Mouse (Mus musculus) limb, embryonic 12.5 days (tissue): ENCODE results near the gene Kif19a. TPM values are rescaled to one million over a fixed set of nuclear protein-coding genes. Genes with fewer than 3 reads are reported as not detected.

Source experiments
- ATAC-seq: fragments of 200-750 bp; cut with Nextera tagmentation; 2 replicates; pipeline ENCODE4 v1.8.0; 2017; ENCODE audit warnings: low read depth, moderate TSS enrichment; ENCODE audit not compliant: insufficient number of reproducible peaks, insufficient read depth, low FRiP score, low TSS enrichment
- H3K27ac ChIP-seq: fragments of 300-500 bp; sonication (generic); 2 replicates; pipeline ENCODE4 v1.5.1; 2016; ENCODE audit warnings: mild to moderate bottlenecking, moderate library complexity
- H3K27me3 ChIP-seq: fragments of 300-500 bp; sonication (generic); 2 replicates; pipeline ENCODE4 v1.6.1; 2016; ENCODE audit warnings: mild to moderate bottlenecking, moderate library complexity
- H3K36me3 ChIP-seq: fragments of 300-500 bp; sonication (generic); 2 replicates; pipeline ENCODE4 v1.6.1; 2016; ENCODE audit warnings: mild to moderate bottlenecking, moderate library complexity
- H3K4me1 ChIP-seq: fragments of 300-500 bp; sonication (generic); replicated peaks from 2 replicates; pipeline ENCODE4 v1.6.1; 2016
- H3K4me2 ChIP-seq: fragments of 300-500 bp; sonication (generic); 2 replicates; pipeline ENCODE4 v1.6.1; 2016; ENCODE audit warnings: mild to moderate bottlenecking, moderate library complexity
- H3K4me3 ChIP-seq: fragments of 300-500 bp; sonication (generic); replicated peaks from 2 replicates; pipeline ENCODE4 v1.5.1; 2016; ENCODE audit warnings: mild to moderate bottlenecking
- H3K9ac ChIP-seq: fragments of 300-500 bp; sonication (generic); replicated peaks from 2 replicates; pipeline ENCODE4 v1.6.1; 2016; ENCODE audit warnings: mild to moderate bottlenecking, moderate library complexity
- H3K9me3 ChIP-seq: fragments of 300-500 bp; sonication (generic); 2 replicates; pipeline ENCODE4 v1.6.1; 2016; ENCODE audit warnings: mild to moderate bottlenecking, moderate library complexity
- WGBS: fragments of 180-500 bp; shearing (Covaris S2); methylation state at CpG from one replicate; pipeline ENCODE4 v1.1.7; 2016; 5-methylcytosine and 5-hydroxymethylcytosine counted together
- polyA plus RNA-seq: library from polyadenylated mRNA; unstranded; fragments of >200 nt; fragmentation: Nextera tagmentation; extraction: Ambion mirVana; gene quantifications from 2 replicates; pipeline ENCODE4 v1.2.1, GENCODE M21; 2016

Kif19a gene
- polyA plus RNA-seq, 1 experiment from 2014 or later, result not detected

DNA sequence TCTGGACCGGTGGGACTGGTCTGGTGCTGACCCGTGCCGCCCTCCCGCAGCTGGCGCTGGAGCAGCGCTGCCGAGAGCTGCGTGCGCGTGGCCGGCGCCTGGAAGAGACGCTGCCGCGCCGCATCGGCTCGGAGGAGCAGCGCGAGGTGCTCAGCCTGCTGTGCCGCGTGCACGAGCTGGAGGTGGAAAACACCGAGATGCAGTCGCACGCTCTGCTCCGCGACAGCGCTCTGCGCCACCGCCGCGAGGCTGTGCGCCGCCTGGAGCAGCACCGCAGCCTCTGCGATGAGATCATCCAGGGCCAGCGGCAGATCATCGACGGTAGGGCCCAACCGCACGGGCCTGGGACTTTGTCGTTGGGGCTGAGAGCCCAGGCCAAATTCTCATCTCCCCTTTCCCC is 21.1 kb downstream of the Kif19a start:
- H3K27me3 ChIP-seq, result peaks cover 98% of the 10 kb centered on the region
- no peaks in the 10 kb centered on the region for H3K36me3 ChIP-seq
- peak overlapping the region; percentile 34; the same call in 1 of the 2 replicates for H3K9ac ChIP-seq
- H3K4me2 ChIP-seq, result peak overlapping the region; percentile 57
- H3K4me3 ChIP-seq, result peak overlapping the region; percentile 35
- WGBS, result 2% methylated on average over 43 of the region's 43 CpGs
- peaks cover 13% of the 10 kb centered on the region for H3K4me1 ChIP-seq
- H3K9me3 ChIP-seq, result no peaks in the 10 kb centered on the region
- ATAC-seq, result no peak
- H3K27ac ChIP-seq, result no peak overlapping the region

DNA sequence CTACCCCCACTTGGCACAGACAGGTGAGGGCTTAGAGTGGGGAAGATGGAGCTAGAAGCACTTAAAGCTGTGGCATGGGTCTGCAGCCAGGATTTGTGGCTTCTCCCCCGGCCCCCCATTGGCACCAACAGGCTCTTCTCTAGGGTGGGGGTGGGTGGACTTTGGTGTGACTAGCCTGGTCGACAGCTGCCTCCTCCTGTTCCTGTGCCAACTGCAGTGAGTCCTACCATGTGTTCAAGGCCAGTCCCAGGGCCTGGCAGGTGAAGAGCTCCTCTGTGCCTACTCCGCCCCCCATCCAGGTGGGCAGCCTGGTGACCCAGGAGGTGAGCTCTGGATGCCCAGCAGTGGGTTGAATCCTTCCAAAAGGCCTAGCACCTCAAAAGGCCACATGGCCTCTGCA is 22.4 kb downstream of the Kif19a start:
- no peak for ATAC-seq
- no peak overlapping the region for H3K4me2 ChIP-seq
- no peak overlapping the region for H3K27ac ChIP-seq
- H3K9ac ChIP-seq, result no peak overlapping the region
- H3K4me1 ChIP-seq, result peaks cover 25% of the 10 kb centered on the region
- H3K36me3 ChIP-seq, result no peaks in the 10 kb centered on the region
- no peaks in the 10 kb centered on the region for H3K9me3 ChIP-seq
- 84% methylated on average over 3 of the region's 3 CpGs for WGBS
- H3K27me3 ChIP-seq, result peaks cover 98% of the 10 kb centered on the region
- H3K4me3 ChIP-seq, result no peak overlapping the region

DNA sequence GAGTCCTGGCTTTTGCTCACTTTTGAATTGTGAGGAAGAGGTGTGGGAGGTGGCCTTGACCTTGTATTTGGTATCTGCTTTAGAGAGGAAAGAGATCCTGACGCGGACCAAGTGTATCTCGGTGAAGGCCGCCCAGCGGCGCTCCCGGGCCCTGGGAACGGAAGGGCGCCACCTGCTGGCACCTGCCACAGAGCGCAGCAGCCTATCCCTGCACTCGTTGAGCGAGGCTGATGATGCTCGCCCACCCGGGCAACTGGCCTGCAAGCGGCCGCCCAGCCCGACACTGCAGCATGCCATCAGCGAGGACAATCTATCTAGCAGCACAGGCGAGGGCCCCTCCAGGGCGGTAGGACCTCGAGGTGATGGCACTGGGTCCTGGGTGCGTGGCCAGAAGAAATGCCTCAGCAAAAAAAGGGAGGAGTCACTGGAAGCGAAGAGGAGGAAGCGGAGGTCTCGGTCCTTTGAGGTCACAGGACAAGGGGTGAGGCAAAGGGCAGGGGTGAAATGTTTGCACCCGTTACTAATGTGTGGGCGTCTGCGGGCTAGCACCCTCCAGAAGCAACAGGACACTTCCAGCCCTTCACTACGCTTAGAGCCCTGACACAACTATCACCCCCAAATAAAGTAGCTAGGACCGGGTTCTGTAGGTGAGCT is 24.0 kb downstream of the Kif19a start:
- H3K4me3 ChIP-seq, result peak overlapping the region; percentile 19
- no peak overlapping the region for H3K27ac ChIP-seq
- 0 out of 2 replicates have a peak, but pooled peaks have one; percentile 9 for ATAC-seq
- peaks cover 100% of the 10 kb centered on the region for H3K27me3 ChIP-seq
- H3K4me1 ChIP-seq, result peaks cover 25% of the 10 kb centered on the region
- WGBS, result 10% methylated on average over 30 of the region's 30 CpGs
- no peak overlapping the region for H3K9ac ChIP-seq
- H3K9me3 ChIP-seq, result no peaks in the 10 kb centered on the region
- peak overlapping the region; percentile 43 for H3K4me2 ChIP-seq
- H3K36me3 ChIP-seq, result no peaks in the 10 kb centered on the region

DNA sequence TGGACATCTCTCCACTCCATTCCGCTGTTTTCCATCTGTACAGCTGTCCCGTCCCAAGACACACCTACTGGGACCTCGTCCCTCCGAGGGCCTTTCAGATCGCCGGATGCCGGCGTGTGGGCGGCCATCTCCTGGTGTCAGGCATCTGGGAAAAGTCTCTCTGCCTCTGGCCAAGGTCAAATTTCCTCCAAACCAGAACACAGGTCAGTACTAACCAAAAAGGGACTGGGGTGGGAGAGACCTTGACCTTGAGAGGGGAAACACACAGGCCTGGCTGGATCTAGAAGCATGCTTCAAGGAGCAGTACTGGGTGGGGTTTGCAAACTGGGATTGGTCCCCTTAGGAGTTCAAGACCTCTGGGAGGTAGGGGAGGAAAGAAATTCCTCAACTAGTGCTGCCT is 24.5 kb downstream of the Kif19a start:
- WGBS, result 56% methylated on average over 9 of the region's 9 CpGs
- peaks cover 25% of the 10 kb centered on the region for H3K4me1 ChIP-seq
- ATAC-seq, result no peak

DNA sequence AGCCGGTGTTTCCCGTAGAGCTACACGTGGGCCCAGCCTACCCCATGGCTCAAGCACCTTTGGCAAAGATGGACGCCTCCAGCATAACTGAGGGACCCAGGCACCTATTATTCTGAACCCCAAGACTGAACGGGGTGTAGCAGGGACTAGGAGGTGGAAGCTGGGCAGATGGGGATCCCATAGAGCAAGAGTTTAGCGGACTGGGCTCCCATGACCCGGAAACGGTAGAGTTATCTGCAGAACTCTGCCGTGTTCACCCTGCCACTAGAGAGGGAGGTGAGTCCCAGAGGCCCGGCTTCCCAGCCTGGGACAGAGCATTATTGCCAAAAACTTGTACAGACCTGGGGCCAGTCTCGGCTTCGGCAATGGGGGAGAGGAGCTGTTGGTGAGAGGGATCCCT is 25.0 kb downstream of the Kif19a start:
- Histone ChIP-seq H3K27me3 (peaks cover 100% of the 10 kb centered on the region), H3K36me3 (no peaks in the 10 kb centered on the region), H3K9me3 (no peaks in the 10 kb centered on the region), H3K4me1 (peaks cover 29% of the 10 kb centered on the region), H3K4me3 (no peak overlapping the region), H3K4me2 (no peak overlapping the region), H3K27ac (no peak overlapping the region), H3K9ac (no peak overlapping the region)
- ATAC-seq, result no peak
- WGBS, result 60% methylated on average over 12 of the region's 12 CpGs

More for the DNA sequence above, 24.5 kb downstream of the Kif19a start:
- no peak overlapping the region for H3K9ac ChIP-seq
- H3K27ac ChIP-seq, result no peak overlapping the region
- H3K4me2 ChIP-seq, result peak overlapping the region; percentile 43; the same call in 1 of the 2 replicates
- peaks cover 100% of the 10 kb centered on the region for H3K27me3 ChIP-seq
- H3K36me3 ChIP-seq, result no peaks in the 10 kb centered on the region
- H3K4me3 ChIP-seq, result no peak overlapping the region
- H3K9me3 ChIP-seq, result no peaks in the 10 kb centered on the region

DNA sequence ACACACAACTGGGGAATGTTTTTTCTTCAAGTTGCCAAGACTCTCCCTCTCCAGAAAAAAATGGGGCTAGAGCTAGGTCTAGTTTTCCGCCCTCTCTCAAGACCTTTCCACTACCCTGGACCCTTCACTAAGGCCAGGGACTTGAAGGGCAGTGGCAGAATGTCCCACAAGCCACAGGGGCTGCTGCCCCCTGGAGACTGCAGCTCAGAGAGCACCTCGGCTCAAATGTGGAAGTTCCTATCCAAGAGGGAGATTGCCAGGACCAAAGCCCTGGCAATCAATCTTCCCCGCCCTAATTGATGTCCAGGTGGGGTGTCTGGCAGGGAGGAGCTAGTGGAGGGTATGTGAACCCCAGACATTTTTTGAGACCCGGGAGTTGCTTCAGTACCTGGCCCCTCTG is 25.7 kb downstream of the Kif19a start:
- no peaks in the 10 kb centered on the region for H3K36me3 ChIP-seq
- 20% methylated on average over 4 of the region's 4 CpGs for whole genome bisulfite sequencing
- peaks cover 36% of the 10 kb centered on the region for H3K4me1 ChIP-seq
- no peaks in the 10 kb centered on the region for H3K9me3 ChIP-seq
- no peak overlapping the region for H3K4me3 ChIP-seq
- H3K27ac ChIP-seq, result no peak overlapping the region
- no peak overlapping the region for H3K9ac ChIP-seq
- ATAC-seq, result no peak
- peaks cover 96% of the 10 kb centered on the region for H3K27me3 ChIP-seq
- H3K4me2 ChIP-seq, result no peak overlapping the region

DNA sequence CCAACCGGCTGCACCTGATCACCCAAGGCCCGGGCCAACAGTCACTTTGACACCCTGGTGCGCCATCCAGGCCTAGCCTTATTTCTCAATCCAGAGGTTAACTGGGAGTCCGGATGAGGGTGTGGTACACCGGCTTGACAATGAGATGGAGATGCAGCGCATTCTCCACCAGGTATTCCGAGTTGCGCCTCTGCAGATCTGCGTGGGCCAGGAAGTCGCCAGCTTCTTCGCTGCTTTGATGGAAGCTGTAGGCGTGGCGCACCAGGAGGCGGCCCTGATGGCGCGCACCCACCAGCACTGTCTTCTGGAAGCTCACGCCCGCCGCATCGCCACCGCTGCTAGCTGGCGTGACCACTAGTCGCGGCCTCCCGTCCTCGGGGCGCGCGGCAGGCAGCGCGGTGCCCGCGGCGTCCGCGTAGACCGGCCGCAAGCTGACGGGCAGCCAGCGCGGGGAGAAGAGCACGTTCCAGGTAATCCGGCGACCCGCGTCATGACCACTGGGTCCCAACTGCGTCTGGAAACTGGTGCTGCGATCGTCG is 26.2 kb downstream of the Kif19a start:
- peak overlapping the region; percentile 89 for H3K4me2 ChIP-seq
- H3K27me3 ChIP-seq, result peaks cover 91% of the 10 kb centered on the region
- H3K9me3 ChIP-seq, result no peaks in the 10 kb centered on the region
- ATAC-seq, result no peak
- peak overlapping the region; percentile 51 for H3K9ac ChIP-seq
- no peak overlapping the region for H3K27ac ChIP-seq
- H3K4me3 ChIP-seq, result peak overlapping the region; percentile 49
- WGBS, result 3% methylated on average over 50 of the region's 50 CpGs
- H3K36me3 ChIP-seq, result no peaks in the 10 kb centered on the region
- H3K4me1 ChIP-seq, result peaks cover 36% of the 10 kb centered on the region

DNA sequence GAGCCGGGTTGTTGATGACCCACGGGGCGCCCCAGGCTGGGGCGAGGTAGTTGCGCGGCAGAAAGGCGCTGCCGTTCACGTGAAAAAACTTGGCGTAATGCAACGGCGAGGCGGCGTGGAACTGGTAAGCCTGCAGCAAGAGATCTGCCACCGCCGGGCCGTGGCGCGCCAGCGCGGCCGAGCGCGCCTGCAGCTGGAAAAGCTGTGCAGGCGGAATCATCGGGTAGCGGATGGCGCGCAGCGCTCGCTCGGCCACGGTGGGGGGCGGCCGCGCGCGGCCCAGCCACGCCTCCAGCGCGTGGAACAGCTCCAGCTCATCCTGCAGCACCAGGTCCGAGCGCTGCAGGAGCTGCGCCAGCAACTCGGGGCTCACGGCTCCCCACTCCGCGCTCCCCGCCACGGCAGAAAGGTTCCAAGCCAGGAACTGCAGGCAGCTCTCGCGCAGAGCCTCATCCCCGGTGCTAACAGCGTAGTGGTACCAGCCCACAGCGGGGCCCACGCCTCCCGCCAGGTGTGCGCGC is 26.8 kb downstream of the Kif19a start:
- WGBS, result under 1% methylated on average over 59 of the region's 59 CpGs
- ATAC-seq, result no peak
- H3K4me1 ChIP-seq, result peaks cover 34% of the 10 kb centered on the region
- H3K4me3 ChIP-seq, result peak overlapping the region; percentile 49
- H3K4me2 ChIP-seq, result peak overlapping the region; percentile 89
- H3K27ac ChIP-seq, result no peak overlapping the region
- no peaks in the 10 kb centered on the region for H3K9me3 ChIP-seq
- H3K27me3 ChIP-seq, result peaks cover 85% of the 10 kb centered on the region
- peak overlapping the region; percentile 51 for H3K9ac ChIP-seq
- H3K36me3 ChIP-seq, result no peaks in the 10 kb centered on the region

DNA sequence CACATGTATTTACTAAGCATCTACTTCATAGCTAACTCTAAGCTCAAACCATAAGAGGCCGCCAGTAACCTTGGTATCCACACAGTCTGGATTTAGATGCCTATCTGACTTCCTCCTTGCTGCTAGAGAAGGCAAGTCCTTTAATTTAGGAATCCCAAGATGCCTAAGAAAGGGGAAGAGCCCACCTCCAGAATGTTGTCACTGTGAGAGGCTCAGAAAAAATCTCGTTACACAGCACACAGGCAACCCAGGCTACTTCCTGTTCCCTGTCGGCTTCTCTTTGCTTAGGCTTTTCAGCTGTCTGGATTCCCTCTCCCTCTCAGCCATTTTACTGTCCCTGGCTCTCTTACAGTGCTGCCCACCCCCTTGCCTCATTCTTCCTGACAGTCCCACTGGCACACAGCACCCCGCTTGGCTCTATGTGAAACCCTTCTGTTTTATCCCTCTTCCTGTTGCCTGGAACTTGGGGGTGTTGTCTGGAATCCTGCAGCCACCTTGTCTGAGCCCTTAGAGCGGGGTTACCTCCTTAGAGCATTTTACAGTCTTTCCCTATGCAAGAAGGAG is 27.8 kb downstream of the Kif19a start:
- H3K9me3 ChIP-seq, result no peaks in the 10 kb centered on the region
- no peak overlapping the region for H3K4me2 ChIP-seq
- WGBS, result 39% methylated on average over 5 of the region's 5 CpGs
- H3K36me3 ChIP-seq, result no peaks in the 10 kb centered on the region
- peaks cover 34% of the 10 kb centered on the region for H3K4me1 ChIP-seq
- H3K27ac ChIP-seq, result no peak overlapping the region
- H3K9ac ChIP-seq, result no peak overlapping the region
- no peak for ATAC-seq
- H3K27me3 ChIP-seq, result peaks cover 75% of the 10 kb centered on the region
- H3K4me3 ChIP-seq, result no peak overlapping the region

DNA sequence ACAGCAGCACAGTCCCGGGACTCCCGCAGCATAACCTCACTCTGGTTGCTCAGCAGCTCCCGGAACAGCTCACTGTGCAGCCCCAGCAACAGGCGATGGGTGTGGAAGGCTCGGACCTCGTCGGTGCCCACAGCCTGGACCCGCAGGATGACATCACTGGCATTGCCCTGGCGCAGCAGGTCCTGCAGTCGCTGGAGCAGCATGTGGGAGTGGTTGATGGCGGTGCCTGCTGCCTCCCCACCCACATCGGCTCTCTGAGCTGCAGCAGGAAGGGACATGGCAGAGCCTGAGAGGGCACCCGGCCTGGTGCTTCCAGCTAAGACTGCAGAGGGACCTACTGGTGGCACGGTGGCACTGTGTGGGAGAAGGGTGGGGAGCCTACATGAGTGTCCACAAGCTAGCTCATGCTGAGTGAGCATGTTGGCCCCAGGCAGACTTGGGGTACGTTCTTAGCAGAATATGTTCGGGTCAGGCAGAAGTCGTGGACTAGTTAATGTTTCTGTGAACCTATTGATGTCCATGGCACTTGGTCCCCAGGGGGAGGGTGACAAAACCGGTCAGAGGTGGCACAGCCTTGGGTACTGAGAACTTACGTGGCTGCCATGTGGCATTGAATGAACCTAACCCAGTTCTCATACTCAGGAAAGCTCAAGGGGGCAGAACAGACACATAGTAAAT is 28.8 kb downstream of the Kif19a start:
- Histone ChIP-seq H3K9me3 (no peaks in the 10 kb centered on the region), H3K4me3 (no peak overlapping the region), H3K27me3 (peaks cover 65% of the 10 kb centered on the region), H3K4me1 (peaks cover 34% of the 10 kb centered on the region), H3K36me3 (no peaks in the 10 kb centered on the region), H3K27ac (no peak overlapping the region), H3K4me2 (no peak overlapping the region), H3K9ac (no peak overlapping the region)
- ATAC-seq, result no peak
- 71% methylated on average over 19 of the region's 19 CpGs for WGBS

DNA sequence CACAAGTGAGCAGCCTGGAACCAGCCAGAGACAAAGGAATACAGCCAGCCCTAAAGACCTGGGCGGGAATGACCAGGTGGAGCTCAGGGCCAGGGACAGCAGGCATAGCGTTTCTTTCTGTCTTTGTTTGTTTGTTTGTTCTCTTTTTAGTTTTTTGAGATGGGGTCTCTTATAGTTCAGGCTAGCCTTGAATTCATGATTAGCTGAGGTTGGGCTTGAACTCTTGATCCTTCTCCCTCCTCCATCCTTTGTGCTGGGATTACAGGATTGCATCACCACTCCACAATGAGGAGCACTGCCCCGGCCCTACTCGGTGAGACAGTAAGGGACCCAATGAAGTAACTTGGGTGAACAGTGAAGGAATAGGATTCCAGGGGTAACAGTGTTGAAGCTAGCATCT is 29.5 kb downstream of the Kif19a start:
- no peak overlapping the region for H3K9ac ChIP-seq
- H3K4me2 ChIP-seq, result peak overlapping the region; percentile 69; the same call in 1 of the 2 replicates
- no peak overlapping the region for H3K27ac ChIP-seq
- H3K36me3 ChIP-seq, result no peaks in the 10 kb centered on the region
- H3K27me3 ChIP-seq, result peaks cover 58% of the 10 kb centered on the region
- peak overlapping the region; percentile 40; the same call in 1 of the 2 replicates for H3K4me3 ChIP-seq
- no peaks in the 10 kb centered on the region for H3K9me3 ChIP-seq
- peaks cover 27% of the 10 kb centered on the region for H3K4me1 ChIP-seq
- no peak for ATAC-seq
- 53% methylated on average over 4 of the region's 4 CpGs for WGBS
